Mouse (Mus musculus): Measurements from ENCODE around the gene Tpr.

Tpr gene

DNA sequence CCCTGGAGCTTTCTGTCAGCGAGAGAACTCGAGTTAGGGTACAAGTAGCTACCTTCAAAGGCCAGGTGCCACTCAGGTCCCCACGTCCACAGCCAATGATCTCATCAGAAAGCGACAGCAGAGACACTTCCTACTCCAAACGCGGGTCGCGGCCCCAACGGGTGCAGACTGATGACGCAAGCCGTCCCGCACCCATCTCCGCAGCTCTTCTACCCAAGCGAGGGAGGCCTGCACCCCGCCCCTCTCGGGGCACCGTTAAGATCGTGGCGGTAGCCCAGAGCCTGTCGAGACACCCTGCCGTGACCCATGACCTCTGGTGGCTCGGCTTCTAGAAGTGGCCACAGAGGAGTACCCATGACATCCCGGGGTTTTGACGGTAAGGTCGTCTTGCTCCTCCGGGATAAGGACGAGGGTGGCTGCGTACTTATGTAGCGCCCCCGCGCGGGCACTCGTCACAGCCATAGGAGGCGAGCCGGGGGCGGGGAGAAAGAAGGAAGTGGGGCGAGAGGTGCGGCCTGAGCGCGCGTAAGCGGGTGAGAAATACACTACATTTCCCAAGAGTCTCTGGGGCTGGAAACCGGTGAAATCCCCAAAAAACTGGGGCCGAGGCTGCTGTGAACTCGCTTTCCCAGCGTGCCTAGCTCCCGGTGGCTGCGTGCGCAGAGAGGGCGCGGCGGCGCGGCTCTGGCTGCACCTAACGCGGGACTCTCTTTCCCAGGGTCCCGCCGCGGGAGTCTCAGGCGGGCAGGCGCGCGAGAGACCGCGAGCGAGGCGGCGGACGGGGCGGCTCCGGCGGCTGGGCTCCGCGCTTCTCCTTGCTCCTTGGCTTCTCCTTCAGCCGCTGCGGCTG lies at the start of gene Tpr, which contains the start of gene Odr4:
Gene Tpr, plus strand, starts transcription at position 201 of the 850 bp plus-strand sequence.
Gene Odr4, minus strand, starts transcription at position 443 of the 850 bp plus-strand sequence.
- peak; percentile 99 for DNase-seq (ENCODE audit: low spot score in 2 of 2)

DNA sequence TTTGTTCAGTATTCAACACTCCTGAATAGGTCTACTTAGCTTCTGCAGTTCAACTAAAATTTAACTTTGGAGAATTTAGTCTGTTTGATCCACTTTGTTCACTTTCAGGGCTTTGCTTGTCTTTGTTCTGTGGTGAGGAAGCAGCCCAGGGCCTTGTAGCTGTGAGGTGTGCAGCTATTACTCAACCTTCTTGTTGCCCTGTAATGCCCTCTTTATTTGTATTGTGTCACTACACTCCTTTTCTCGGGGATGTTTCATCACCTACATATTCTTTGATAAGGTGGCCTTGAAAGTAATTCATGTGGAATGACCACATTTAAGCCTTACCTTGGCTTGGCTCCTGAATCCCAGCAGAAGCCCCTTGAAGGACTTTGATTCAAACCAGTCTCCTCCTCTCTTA lies 31.8 kb upstream of the Tpr start:
- no peak for DNase-seq (ENCODE audit: low spot score in 2 of 2)

- no peak for DNase-seq (ENCODE audit: low spot score in 2 of 2)
These were observed 19.7 kb upstream of the Tpr start for GRCm38 (mm10) chr1:150372895-150373294.

- no peak for DNase-seq (ENCODE audit: low spot score in 2 of 2)
These were observed 18.4 kb upstream of the Tpr start for GRCm38 (mm10) chr1:150374247-150374646.

GRCm38 (mm10) chr1:150384138-150384537 lies 8.5 kb upstream of the Tpr start:
- DNase-seq (ENCODE audit: low spot score in 2 of 2) = no peak

GRCm38 (mm10) chr1:150387572-150387971 lies 5.1 kb upstream of the Tpr start:
- no peak for DNase-seq (ENCODE audit: low spot score in 2 of 2)

GRCm38 (mm10) chr1:150389390-150390129 lies 3.1 kb upstream of the Tpr start:
- no peak for DNase-seq (ENCODE audit: low spot score in 2 of 2)

DNA sequence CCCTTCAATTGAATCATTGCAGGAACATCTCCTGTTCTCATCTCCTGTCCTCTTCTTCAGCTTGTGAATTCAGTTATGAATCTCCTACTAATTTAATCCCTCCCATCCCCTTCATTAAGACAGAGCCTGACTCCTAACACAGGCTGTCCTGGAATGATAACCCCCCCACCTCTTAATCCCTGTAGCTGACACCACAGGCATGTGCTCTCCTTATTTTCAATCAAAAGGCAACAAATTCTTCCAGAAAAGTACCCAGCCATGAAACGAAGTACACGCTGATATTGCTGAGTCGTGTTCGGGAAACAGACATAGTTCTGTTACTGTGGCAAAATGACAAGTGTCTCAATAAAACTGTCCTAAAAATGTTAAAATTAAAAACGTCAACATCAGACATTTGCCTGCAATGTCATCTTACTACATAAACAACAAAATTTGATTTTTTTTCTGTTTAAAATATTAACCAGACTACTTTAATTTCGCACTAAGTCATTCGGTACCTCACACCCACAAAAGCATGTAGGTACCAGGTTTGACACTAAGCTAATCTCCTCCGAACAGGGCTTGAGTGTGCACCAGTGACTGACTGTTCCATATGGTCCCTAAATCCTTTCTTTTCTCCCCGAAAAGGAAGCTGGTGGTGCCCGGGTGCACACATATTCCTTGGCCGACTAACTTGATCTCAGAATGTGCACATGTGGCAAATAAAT lies 554 bp upstream of the Tpr start:
- no peak for DNase-seq (ENCODE audit: low spot score in 2 of 2)

DNA sequence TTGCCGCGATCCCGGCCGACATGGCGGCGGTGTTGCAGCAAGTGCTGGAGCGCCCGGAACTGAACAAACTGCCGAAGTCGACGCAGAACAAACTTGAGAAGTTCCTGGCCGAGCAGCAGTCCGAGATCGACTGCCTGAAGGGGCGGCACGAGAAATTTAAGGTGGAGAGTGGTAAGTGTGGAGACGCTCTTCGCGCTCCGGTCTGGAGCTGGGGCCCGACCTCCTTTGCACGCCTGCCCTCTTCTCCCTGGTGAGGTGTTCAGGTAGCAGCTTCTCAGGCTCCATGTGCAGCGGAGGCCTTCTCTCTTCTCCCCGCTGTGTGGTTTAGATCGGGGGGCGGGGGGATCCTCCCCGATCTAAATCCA lies 832 bp downstream of the Tpr start:
- DNase-seq (ENCODE audit: low spot score in 2 of 2) = no peak

- DNase-seq (ENCODE audit: low spot score in 2 of 2) = no peak
These were observed 3.4 kb downstream of the Tpr start for GRCm38 (mm10) chr1:150396001-150396400.

DNA sequence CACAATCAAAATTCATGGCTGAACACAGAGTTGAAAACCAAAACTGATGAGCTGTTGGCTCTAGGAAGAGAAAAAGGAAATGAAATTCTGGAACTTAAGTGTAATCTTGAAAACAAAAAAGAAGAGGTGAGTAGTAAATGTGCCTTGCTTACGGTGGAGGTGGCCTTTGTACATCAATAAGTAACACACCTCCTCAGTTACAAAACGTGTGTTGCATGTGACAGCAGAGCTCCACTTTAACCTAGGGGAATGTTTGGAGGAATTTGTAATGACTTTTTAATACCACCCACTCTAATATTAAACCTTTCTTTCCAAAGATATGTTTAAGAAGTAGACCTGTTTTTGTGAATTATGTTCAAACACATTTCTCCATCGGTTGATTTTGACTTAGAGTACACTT lies 11.3 kb downstream of the Tpr start:
- DNase-seq (ENCODE audit: low spot score in 2 of 2) = no peak

GRCm38 (mm10) chr1:150404555-150404954 lies 11.9 kb downstream of the Tpr start:
- no peak for DNase-seq (ENCODE audit: low spot score in 2 of 2)

DNA sequence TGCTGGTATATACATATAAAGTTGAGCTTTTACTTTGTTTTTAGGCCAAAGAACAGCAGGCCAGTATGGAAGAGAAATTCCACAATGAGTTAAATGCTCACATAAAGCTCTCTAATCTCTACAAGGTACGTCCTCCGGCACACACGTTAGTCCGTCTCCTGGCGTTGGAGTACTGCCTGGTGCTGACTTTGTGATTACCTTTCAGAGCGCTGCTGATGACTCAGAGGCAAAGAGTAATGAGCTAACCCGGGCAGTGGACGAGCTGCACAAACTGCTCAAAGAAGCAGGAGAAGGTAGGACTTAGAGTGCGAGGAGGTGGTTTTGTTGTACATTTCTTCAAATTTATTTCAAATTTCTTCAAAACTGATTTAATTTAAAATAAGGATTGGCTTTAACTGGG lies 14.6 kb downstream of the Tpr start:
- DNase-seq (ENCODE audit: low spot score in 2 of 2) = no peak

DNA sequence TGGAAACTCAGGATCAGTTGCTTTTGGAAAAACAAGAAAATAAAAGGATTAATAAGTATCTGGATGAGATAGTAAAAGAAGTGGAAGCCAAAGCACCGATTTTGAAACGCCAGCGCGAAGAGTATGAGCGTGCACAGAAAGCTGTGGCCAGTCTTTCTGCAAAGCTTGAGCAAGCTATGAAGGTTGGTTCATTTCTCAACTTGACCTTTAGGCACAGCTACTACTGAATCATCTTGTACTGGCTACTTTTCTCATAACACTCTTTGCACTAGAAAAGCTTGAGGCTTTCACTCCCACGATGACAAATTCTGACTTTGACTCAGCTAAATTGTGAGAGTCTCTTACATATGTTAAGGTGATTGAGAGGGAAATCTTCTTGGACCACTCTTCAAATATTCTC lies 17.4 kb downstream of the Tpr start:
- no peak for DNase-seq (ENCODE audit: low spot score in 2 of 2)

DNA sequence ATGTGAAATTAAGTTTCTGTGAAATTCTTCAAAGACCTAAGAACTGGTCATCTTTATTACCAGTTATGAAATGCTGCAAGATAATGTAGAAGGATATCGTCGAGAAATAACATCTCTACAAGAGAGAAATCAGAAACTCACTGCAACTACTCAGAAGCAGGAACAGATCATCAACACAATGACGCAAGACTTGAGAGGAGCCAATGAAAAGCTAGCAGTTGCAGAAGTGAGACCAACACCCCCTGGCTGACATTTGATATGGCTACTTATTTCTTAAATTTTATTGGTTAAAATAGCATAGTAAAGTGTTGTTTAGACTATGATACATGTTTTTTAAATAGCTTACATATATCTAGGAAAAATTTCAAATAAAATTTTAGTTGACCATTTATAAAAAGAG lies 23.4 kb downstream of the Tpr start:
- no peak for DNase-seq (ENCODE audit: low spot score in 2 of 2)

DNA sequence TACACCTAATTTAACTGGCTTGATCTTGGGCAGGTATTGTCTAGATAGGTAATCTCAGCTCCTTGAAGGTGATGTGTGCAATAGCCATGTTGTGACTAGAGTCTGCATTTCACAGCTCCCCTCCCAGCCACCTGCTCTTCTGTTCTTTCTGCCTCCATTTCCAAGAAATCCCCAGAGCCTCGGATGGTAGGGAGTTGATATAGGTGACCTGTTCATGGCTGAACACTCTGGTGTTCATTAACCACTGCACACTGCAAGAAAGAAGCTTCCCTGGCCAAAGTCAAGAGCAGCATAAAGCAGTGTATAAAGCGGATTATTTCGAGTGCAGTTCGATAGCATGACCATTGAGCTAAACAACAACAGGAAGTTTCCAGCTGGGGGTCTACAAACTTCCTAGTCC lies 25.8 kb downstream of the Tpr start:
- no peak for DNase-seq (ENCODE audit: low spot score in 2 of 2)

GRCm38 (mm10) chr1:150425665-150426064 lies 33.0 kb downstream of the Tpr start:
- no peak for DNase-seq (ENCODE audit: low spot score in 2 of 2)

GRCm38 (mm10) chr1:150426216-150426615 lies 33.6 kb downstream of the Tpr start:
- no peak for DNase-seq (ENCODE audit: low spot score in 2 of 2)

- no peak for DNase-seq (ENCODE audit: low spot score in 2 of 2)
These were observed 46.0 kb downstream of the Tpr start for GRCm38 (mm10) chr1:150438641-150439040.

- DNase-seq (ENCODE audit: low spot score in 2 of 2) = no peak
These were observed 49.1 kb downstream of the Tpr start for GRCm38 (mm10) chr1:150441731-150442130.

DNA sequence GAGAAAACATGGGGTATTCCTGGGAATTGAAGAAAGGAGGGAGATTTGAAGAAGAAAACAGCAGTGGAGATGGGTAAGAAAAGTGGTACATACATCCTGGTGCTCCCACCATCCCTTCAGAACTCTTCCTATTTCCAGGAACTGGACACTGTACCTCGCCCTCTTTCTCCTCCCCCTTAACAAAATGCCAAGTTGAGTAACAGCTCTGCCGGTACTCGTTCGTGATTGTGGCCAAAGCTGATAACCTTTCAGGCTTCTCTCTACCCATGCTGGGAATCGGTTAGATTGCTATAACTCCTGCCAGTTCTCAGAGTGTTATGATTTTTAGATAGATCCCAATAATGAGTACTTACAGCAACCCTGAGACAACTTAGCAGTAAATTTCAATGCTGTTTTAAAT lies 66.3 kb downstream of the Tpr start:
- no peak for DNase-seq (ENCODE audit: low spot score in 2 of 2)

DNA sequence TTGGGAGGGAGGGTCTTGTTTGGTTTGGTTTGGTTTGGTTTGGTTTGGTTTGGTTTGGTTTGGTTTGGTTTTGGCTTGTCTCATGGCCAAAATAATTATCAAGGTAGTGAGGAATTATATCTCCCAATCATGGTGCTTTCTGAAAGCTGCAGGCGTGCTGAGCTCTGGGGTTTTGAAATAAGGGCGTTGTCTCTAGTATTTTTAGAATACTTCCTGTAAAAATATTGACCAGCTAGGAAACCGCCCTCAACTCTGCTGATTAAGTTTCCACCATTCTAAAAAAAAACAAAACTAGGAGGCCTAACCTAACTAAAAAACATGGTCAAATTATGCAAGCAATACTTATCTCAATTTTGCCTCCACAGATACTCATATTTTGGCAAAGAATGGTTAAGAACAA lies 67.0 kb downstream of the Tpr start:
- DNase-seq (ENCODE audit: low spot score in 2 of 2) = no peak

DNA sequence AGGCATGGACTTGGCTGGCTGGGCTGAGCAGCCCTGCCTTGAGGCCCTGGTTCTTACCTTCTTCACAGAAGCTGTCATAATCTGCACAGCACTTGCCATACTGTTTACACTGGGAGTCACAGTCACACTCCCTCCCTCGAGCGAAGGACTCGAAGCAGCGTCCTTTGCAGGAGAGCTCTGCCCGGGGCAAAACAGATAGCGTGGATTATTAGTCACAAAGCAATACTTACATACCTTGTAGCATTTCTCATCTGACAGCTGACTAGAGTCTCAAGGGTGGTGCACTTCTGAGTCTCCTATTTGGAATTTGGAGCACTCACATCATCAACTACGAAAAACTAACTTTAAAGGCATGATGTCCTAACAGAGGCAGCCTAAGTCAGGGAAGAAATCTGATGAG lies 68.0 kb downstream of the Tpr start:
- no peak for DNase-seq (ENCODE audit: low spot score in 2 of 2)

Data from left cerebral cortex, adult 9 months (tissue).